Mouse (Mus musculus): ENCODE data around the gene Papln. TPM values are rescaled to one million over a fixed set of nuclear protein-coding genes. Genes with fewer than 3 reads are reported as not detected.

The Papln gene
- polyA plus RNA-seq, 1 experiment: 2.1 TPM

DNA sequence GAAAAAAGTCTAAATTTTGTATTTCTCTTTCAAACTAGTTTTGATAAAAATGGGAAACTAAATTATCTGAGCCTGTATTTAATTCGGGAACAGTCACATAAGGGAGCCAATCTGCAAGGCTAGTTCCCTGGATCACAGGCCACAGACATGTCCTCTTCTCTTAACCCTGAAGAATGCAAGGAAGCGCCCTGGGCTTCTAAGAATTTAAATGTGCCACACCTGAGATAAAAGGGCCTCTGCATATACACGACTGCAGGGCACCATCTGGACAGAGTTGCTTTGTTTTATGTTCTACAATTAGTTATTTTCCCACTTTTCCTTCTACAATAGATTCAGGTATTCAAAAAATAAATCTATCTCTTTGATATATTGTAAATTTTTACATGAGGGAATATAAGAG lies 67.0 kb downstream of the Papln start:
- DNase-seq (ENCODE audit: low spot score): no peak

- DNase-seq (ENCODE audit: low spot score): no peak
These were observed 70.5 kb downstream of the Papln start for GRCm38 (mm10) chr12:83833979-83834378.

DNA sequence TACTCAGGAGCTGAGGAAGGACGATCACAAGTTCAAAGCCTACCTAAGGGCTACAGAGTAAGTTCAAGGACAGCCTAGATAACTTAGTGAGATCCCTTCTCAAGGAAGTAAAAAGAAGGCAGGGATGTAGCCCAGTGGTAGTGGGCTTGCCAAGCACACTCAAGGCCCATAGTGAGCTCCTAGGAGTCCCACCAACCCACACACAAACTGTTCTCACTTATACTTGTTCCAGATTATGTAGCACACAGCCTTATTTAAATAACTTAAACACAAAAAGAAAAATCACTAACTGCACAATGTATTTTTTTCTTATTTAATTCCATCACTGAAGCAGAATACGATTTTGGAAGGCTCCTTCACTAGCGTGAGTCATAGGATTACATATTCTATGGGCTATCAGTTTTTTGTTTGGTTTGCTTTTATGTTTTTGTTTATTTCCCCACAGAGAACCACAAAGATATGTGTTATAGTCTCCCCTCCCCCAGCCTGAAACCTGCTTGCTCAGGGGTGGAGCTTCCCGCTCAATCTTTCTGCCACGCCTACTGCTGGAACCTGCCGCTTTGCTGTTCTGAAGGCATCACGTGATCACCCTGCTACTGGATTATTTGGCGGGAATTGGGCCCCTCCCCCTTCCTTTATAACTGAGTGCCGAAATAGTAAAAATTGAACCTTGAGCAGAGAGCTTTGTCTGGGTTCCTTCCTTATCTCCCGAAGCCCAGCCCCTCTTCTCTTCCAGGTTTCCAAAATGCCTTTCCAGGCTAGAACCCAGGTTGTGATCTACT lies 78.2 kb downstream of the Papln start:
- no peak for DNase-seq (ENCODE audit: low spot score)

Other genes with a start within 250 kb of the Papln start
- gene Dcaf4, start 243.2 kb upstream of the Papln start, polyA plus RNA-seq (2012; rRNA removed): 27.1 and 30.9 TPM in 2 replicates
- 26.5 and 31.2 TPM in 2 replicates for gene Zfyve1, start 166.4 kb upstream of the Papln start, polyA plus RNA-seq (2012; rRNA removed)
- gene Rbm25, start 132.4 kb upstream of the Papln start, polyA plus RNA-seq (2012; rRNA removed): 78.7 and 103 TPM in 2 replicates
- 27.8 and 40.8 TPM in 2 replicates for gene Psen1, start 75.5 kb upstream of the Papln start, polyA plus RNA-seq (2012; rRNA removed)
- 50.7 and 59.7 TPM in 2 replicates for gene Numb, start 158.3 kb downstream of the Papln start, polyA plus RNA-seq (2012; rRNA removed)
- gene Riox1, start 187.0 kb downstream of the Papln start, polyA plus RNA-seq (2012; rRNA removed): 8.6 and 9.2 TPM in 2 replicates
- gene Heatr4, start 221.2 kb downstream of the Papln start, polyA plus RNA-seq (2012; rRNA removed): not detected in 2 replicates
- 13.2 and 13.8 TPM in 2 replicates for gene Acot2, start 224.2 kb downstream of the Papln start, polyA plus RNA-seq (2012; rRNA removed)
- 32.9 and 36.7 TPM in 2 replicates for gene Acot1, start 245.9 kb downstream of the Papln start, polyA plus RNA-seq (2012; rRNA removed)